Mouse (Mus musculus): ENCODE measurements around the gene Trim38.

- TF ChIP-seq CTCF (IDR thresholded peaks at IDR 0.05; ENCODE audit: insufficient read depth, low read length) (no peak), POLR2A (IDR thresholded peaks at IDR 0.05; ENCODE audit: borderline replicate concordance, extremely low read depth, low read depth, low read length) (no peak)
Measured at GRCm38 (mm10) chr13:23740256-23740840, 29.4 kb upstream of the Trim38 start.
